Mouse (Mus musculus): ENCODE measurements around the gene Parp12.

Parp12 gene

GRCm38 (mm10) chr6:39117584-39118455 is at the start of gene Parp12:
Gene Parp12 (minus strand): TSS chr6:39118349.
- in situ Hi-C loops (cut with MboI, MseI) = no loop called here

- in situ Hi-C loops (cut with MboI, MseI) = no loop called here
Measured at GRCm38 (mm10) chr6:39164891-39165290, 46.7 kb upstream of the Parp12 start.

GRCm38 (mm10) chr6:39161975-39162374 is 43.8 kb upstream of the Parp12 start:
- in situ Hi-C loops (cut with MboI, MseI) = no loop called here

- in situ Hi-C loops (cut with MboI, MseI) = no loop called here
Measured at GRCm38 (mm10) chr6:39146041-39146440, 27.9 kb upstream of the Parp12 start.

- in situ Hi-C loops (cut with MboI, MseI) = no loop called here
Measured at GRCm38 (mm10) chr6:39132556-39132955, 14.4 kb upstream of the Parp12 start.

GRCm38 (mm10) chr6:39131480-39131879 is 13.3 kb upstream of the Parp12 start:
- in situ Hi-C loops (cut with MboI, MseI) = no loop called here

- in situ Hi-C loops (cut with MboI, MseI) = no loop called here
Measured at GRCm38 (mm10) chr6:39124719-39125118, 6.6 kb upstream of the Parp12 start.

- in situ Hi-C loops (cut with MboI, MseI) = no loop called here
Measured at GRCm38 (mm10) chr6:39120685-39121084, 2.5 kb upstream of the Parp12 start.

GRCm38 (mm10) chr6:39118456-39118881 is 320 bp upstream of the Parp12 start:
- in situ Hi-C loops (cut with MboI, MseI) = no loop called here

GRCm38 (mm10) chr6:39115438-39115837 is 2.7 kb downstream of the Parp12 start:
- in situ Hi-C loops (cut with MboI, MseI) = no loop called here

GRCm38 (mm10) chr6:39113141-39113540 is 5.0 kb downstream of the Parp12 start:
- in situ Hi-C loops (cut with MboI, MseI) = no loop called here

- in situ Hi-C loops (cut with MboI, MseI) = no loop called here
Measured at GRCm38 (mm10) chr6:39112701-39113100, 5.4 kb downstream of the Parp12 start.

- in situ Hi-C loops (cut with MboI, MseI) = no loop called here
Measured at GRCm38 (mm10) chr6:39106812-39107211, 11.3 kb downstream of the Parp12 start.

GRCm38 (mm10) chr6:39104631-39105030 is 13.5 kb downstream of the Parp12 start:
- in situ Hi-C loops (cut with MboI, MseI) = no loop called here

- in situ Hi-C loops (cut with MboI, MseI) = no loop called here
Measured at GRCm38 (mm10) chr6:39076498-39076897, 41.7 kb downstream of the Parp12 start.

- in situ Hi-C loops (cut with MboI, MseI) = no loop called here
Measured at GRCm38 (mm10) chr6:39074186-39074585, 44.0 kb downstream of the Parp12 start.

- in situ Hi-C loops (cut with MboI, MseI) = no loop called here
Measured at GRCm38 (mm10) chr6:39072664-39073063, 45.5 kb downstream of the Parp12 start.

- in situ Hi-C loops (cut with MboI, MseI) = no loop called here
Measured at GRCm38 (mm10) chr6:39066935-39067578, 51.1 kb downstream of the Parp12 start.

- in situ Hi-C loops (cut with MboI, MseI) = no loop called here
Measured at GRCm38 (mm10) chr6:39063541-39063940, 54.6 kb downstream of the Parp12 start.

GRCm38 (mm10) chr6:39061180-39061579 is 57.0 kb downstream of the Parp12 start:
- in situ Hi-C loops (cut with MboI, MseI) = no loop called here

- in situ Hi-C loops (cut with MboI, MseI) = no loop called here
Measured at GRCm38 (mm10) chr6:39059547-39060497, 58.3 kb downstream of the Parp12 start.

- in situ Hi-C loops (cut with MboI, MseI) = no loop called here
Measured at GRCm38 (mm10) chr6:39058936-39059335, 59.2 kb downstream of the Parp12 start.

Data from T-helper 1 cell (primary cell).